Comparison of ENCODE assay signal across 28 mouse cellular contexts in genomic region chr2:158749366-158749765, GRCm38 (mm10). TPM values are rescaled to one million over a fixed set of nuclear protein-coding genes. Genes with fewer than 3 reads are reported as not detected.
DNase-seq lines count a peak whose midpoint lies in the region; ATAC-seq and TF ChIP-seq lines count a peak whose summit lies in the region.
"Had no signal": no experiment of that assay in that cellular context is flagged by ENCODE, and none has a peak within 500 bp of the region (broad histone marks: within the 10 kb centered on the region; RNA-seq: fewer than 3 reads in every experiment).

No protein-coding gene starts in this region.

- H3K4me3 ChIP-seq in liver, postnatal 0 days (ENCODE audit: low read depth, low read length): no peak overlapping the region
- H3K4me3 ChIP-seq in liver, embryonic 12.5 days: no peak overlapping the region
- H3K4me3 ChIP-seq: forebrain, embryonic 15.5 days; heart, adult 2 months; heart, embryonic 13.5 days; hindbrain, embryonic 12.5 days; kidney, embryonic 15.5 days; limb, embryonic 13.5 days; liver, embryonic 15.5 days; myocyte had no signal

- H3K4me2 ChIP-seq in liver, postnatal 0 days (ENCODE audit: low read depth, low read length): no peak overlapping the region
- H3K4me2 ChIP-seq in liver, embryonic 12.5 days: no peak overlapping the region
- H3K4me2 ChIP-seq: forebrain, embryonic 15.5 days; heart, embryonic 13.5 days; hindbrain, embryonic 12.5 days; kidney, embryonic 15.5 days; limb, embryonic 13.5 days; liver, embryonic 15.5 days had no signal

- peak; percentile 64 for ATAC-seq in frontal cortex, adult (ENCODE audit: low TSS enrichment)
- 0 out of 2 replicates have a peak, but pooled peaks have one; percentile 19 for ATAC-seq in liver, postnatal 0 days
- ATAC-seq in liver, embryonic 12.5 days: no peak
- ATAC-seq: CD4-positive, CD25-positive, alpha-beta regulatory T cell, adult 4 months; forebrain, embryonic 15.5 days; midbrain, embryonic 16.5 days had no signal

- H3K36me3 ChIP-seq in liver, postnatal 0 days (replicated peaks; ENCODE audit: insufficient read depth, low read length): no peaks in the 10 kb centered on the region
- no peaks in the 10 kb centered on the region for H3K36me3 ChIP-seq in liver, embryonic 12.5 days
- H3K36me3 ChIP-seq: forebrain, embryonic 15.5 days; heart, embryonic 13.5 days; hindbrain, embryonic 12.5 days; limb, embryonic 13.5 days; liver, embryonic 15.5 days had no signal

- no peak for DNase-seq in frontal cortex, postnatal 14 days (ENCODE audit: low spot score in 2 of 2)
- no peak for DNase-seq in liver, postnatal 0 days
- DNase-seq in layer of hippocampus, adult 18-20 months (ENCODE audit: low spot score in 2 of 2): peak; percentile 82 to 94
- peak; percentile 41 to 80 for DNase-seq in layer of hippocampus, postnatal 14 days (ENCODE audit: low spot score in 2 of 2)
- DNase-seq in testis, postnatal 10 days (ENCODE audit: low spot score): no peak
- DNase-seq in urinary bladder, postnatal 14 days (ENCODE audit: low spot score): no peak
- DNase-seq: adrenal gland, postnatal 25 days; cerebellum, adult 11 months; cerebellum, postnatal 36 days; gastrocnemius, postnatal 36 days; heart, adult 2 months; heart, postnatal 14 days; kidney, adult 11 months; kidney, postnatal 36 days; lung, postnatal 4 days; spleen, adult 18-20 months; thymus, postnatal 14 days had no signal

- H3K9ac ChIP-seq in liver, postnatal 0 days (replicated peaks): no peak overlapping the region
- no peak overlapping the region for H3K9ac ChIP-seq in liver, embryonic 12.5 days
- H3K9ac ChIP-seq: forebrain, embryonic 15.5 days; heart, embryonic 13.5 days; hindbrain, embryonic 12.5 days; kidney, embryonic 15.5 days; limb, embryonic 13.5 days; liver, embryonic 15.5 days had no signal

- WGBS in liver, postnatal 0 days (ENCODE audit: insufficient replicate concordance): 83% methylated on average over 9 of the region's 9 CpGs
- 85% methylated on average over 9 of the region's 9 CpGs for WGBS in liver, embryonic 12.5 days (ENCODE audit: insufficient replicate concordance)

- H3K27ac ChIP-seq in liver, postnatal 0 days (ENCODE audit: low read depth): no peak overlapping the region
- no peak overlapping the region for H3K27ac ChIP-seq in liver, embryonic 12.5 days
- H3K27ac ChIP-seq: forebrain, embryonic 15.5 days; heart, adult 2 months; heart, embryonic 13.5 days; hindbrain, embryonic 12.5 days; kidney, embryonic 15.5 days; limb, embryonic 13.5 days; liver, embryonic 15.5 days had no signal

- no peaks in the 10 kb centered on the region for H3K9me3 ChIP-seq in liver, postnatal 0 days (ENCODE audit: low read length)
- no peaks in the 10 kb centered on the region for H3K9me3 ChIP-seq in liver, embryonic 12.5 days (replicated peaks)
- H3K9me3 ChIP-seq: forebrain, embryonic 15.5 days; heart, embryonic 13.5 days; hindbrain, embryonic 12.5 days; kidney, embryonic 15.5 days; limb, embryonic 13.5 days; liver, embryonic 15.5 days had no signal

- TF ChIP-seq EP300 in liver, postnatal 0 days (IDR thresholded peaks at IDR 0.05; ENCODE audit: low read depth): no peak

- no peaks in the 10 kb centered on the region for H3K4me1 ChIP-seq in liver, postnatal 0 days (ENCODE audit: insufficient read depth)
- no peaks in the 10 kb centered on the region for H3K4me1 ChIP-seq in liver, embryonic 12.5 days
- H3K4me1 ChIP-seq: kidney, embryonic 15.5 days; liver, embryonic 15.5 days had no signal

- no peak for TF ChIP-seq CTCF in liver, postnatal 0 days (IDR thresholded peaks at IDR 0.05; ENCODE audit: low read depth)

- no peaks in the 10 kb centered on the region for H3K27me3 ChIP-seq in liver, postnatal 0 days (ENCODE audit: insufficient read depth, low read length)
- no peaks in the 10 kb centered on the region for H3K27me3 ChIP-seq in liver, embryonic 12.5 days (replicated peaks)
- H3K27me3 ChIP-seq: forebrain, embryonic 15.5 days; heart, embryonic 13.5 days; kidney, embryonic 15.5 days; limb, embryonic 13.5 days; liver, embryonic 15.5 days had no signal

RNA-seq across cellular contexts. Expression of gene Fam83d, which starts 18.5 kb away (rescaled TPM):
- polyA plus RNA-seq in liver, postnatal 0 days (2015; fragmentation: Nextera tagmentation; extraction: Ambion mirVana): 5.0 and 5.7 TPM in 2 replicates
- polyA plus RNA-seq in liver, embryonic 12.5 days (2016; fragmentation: Nextera tagmentation; extraction: Ambion mirVana): 20.7 and 21.7 TPM in 2 replicates
- total RNA-seq in layer of hippocampus, adult 18-20 months (2021): 1 to 10 TPM; 4.6 to 4.7 TPM
- total RNA-seq in layer of hippocampus, postnatal 14 days (2021): 1 to 10 TPM; 2.7 to 3.5 TPM

RNA-seq across cellular contexts. Expression of gene Dhx35, which starts 45.2 kb away (rescaled TPM):
- 2.7 and 3.6 TPM in 2 replicates for polyA plus RNA-seq in liver, postnatal 0 days (2015; fragmentation: Nextera tagmentation; extraction: Ambion mirVana)
- polyA plus RNA-seq in liver, embryonic 12.5 days (2016; fragmentation: Nextera tagmentation; extraction: Ambion mirVana): 5.6 and 7.1 TPM in 2 replicates
- 10 to 100 TPM; 16.8 to 20.4 TPM for total RNA-seq in layer of hippocampus, adult 18-20 months (2021)
- total RNA-seq in layer of hippocampus, postnatal 14 days (2021): 10 to 100 TPM; 16.7 to 17.6 TPM

Comparison
In these comparisons a context has a peak if more than half of its experiments do, and no peak if none do; other contexts are left out.
1. DNase-seq: peak in layer of hippocampus, adult 18-20 months (2 of 2) and layer of hippocampus, postnatal 14 days (2 of 2); none in frontal cortex, postnatal 14 days (0 of 2), liver, postnatal 0 days (single experiment), testis, postnatal 10 days (single experiment) and urinary bladder, postnatal 14 days (single experiment).